Mouse (Mus musculus) myocyte (in vitro differentiated cells): ENCODE data around the gene Hivep2.

ENCODE experiments used
- CEBPB ChIP-seq: IDR thresholded peaks from 2 replicates; pipeline ENCODE4 v1.6.1; 2011; ENCODE audit warnings: mild to moderate bottlenecking, moderate library complexity; ENCODE audit not compliant: poor library complexity, insufficient read depth, severe bottlenecking
- E2F4 ChIP-seq: IDR thresholded peaks from one replicate; pipeline ENCODE4 v1.6.1; 2011; ENCODE audit warnings: mild to moderate bottlenecking, control low read depth, moderate library complexity; ENCODE audit not compliant: insufficient read depth
- MYOD1 ChIP-seq, 3 experiments: IDR thresholded peaks; one replicate each; pipeline ENCODE4 v1.6.1; 2011; ENCODE audit warnings: control low read depth in 2 of 3, low read depth in 2 of 3, mild to moderate bottlenecking in 2 of 3, moderate library complexity in 1 of 3; ENCODE audit not compliant: insufficient read length in 2 of 3, control insufficient read depth in 1 of 3
- MYOG ChIP-seq, 3 experiments: IDR thresholded peaks; one replicate each; pipeline ENCODE4 v1.6.1; 2011; ENCODE audit warnings: control low read depth in 2 of 3, low read depth in 2 of 3, mild to moderate bottlenecking in 2 of 3; ENCODE audit not compliant: insufficient read length in 2 of 3, control insufficient read depth in 1 of 3, insufficient read depth in 1 of 3
- POLR2A ChIP-seq: IDR thresholded peaks from one replicate; pipeline ENCODE4 v1.6.1; 2011; ENCODE audit warnings: low read depth, mild to moderate bottlenecking, control low read depth, moderate library complexity; ENCODE audit not compliant: insufficient read length
- POLR2AphosphoS2 ChIP-seq: IDR thresholded peaks from one replicate; pipeline ENCODE4 v1.6.1; 2011; ENCODE audit warnings: low read depth, control low read depth; ENCODE audit not compliant: insufficient read length
- TCF12 ChIP-seq: IDR thresholded peaks from one replicate; pipeline ENCODE4 v1.6.1; 2011; ENCODE audit warnings: mild to moderate bottlenecking, control low read depth; ENCODE audit not compliant: poor library complexity, insufficient read depth, severe bottlenecking
- TCF3 ChIP-seq: IDR thresholded peaks from one replicate; pipeline ENCODE4 v1.6.1; 2011; ENCODE audit warnings: low read depth, control low read depth; ENCODE audit not compliant: insufficient read length
- USF1 ChIP-seq: IDR thresholded peaks from one replicate; pipeline ENCODE4 v1.6.1; 2011; ENCODE audit warnings: low read depth, mild to moderate bottlenecking, control low read depth, moderate library complexity

DNA sequence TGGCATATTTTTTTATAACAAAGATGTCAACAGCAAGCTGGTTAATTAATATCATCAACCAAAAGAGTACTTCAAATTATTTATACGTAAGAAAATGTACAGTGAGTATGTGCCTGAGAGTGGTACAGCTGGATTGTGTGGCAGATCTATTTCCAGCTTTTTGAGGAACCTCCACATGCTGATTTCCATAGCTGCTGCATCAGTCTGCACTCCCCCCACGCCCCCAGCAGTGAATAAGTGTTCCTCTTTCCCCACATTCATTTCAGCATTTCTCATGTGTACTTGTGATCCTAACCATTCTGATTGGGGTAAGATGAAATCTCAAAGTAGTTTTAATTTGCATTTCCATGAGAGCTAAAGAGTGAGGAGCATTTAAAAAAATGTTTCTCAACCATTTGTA, 30.2 kb upstream of the Hivep2 start:
- TF ChIP-seq MYOD1 (IDR thresholded peaks at IDR 0.05; ENCODE audit: control insufficient read depth in 1 of 3, insufficient read length in 2 of 3, low read depth in 2 of 3) (no peak), POLR2AphosphoS2 (no peak), POLR2A (no peak), CEBPB (no peak), TCF3 (no peak), USF1 (no peak), E2F4 (no peak), MYOG (IDR thresholded peaks at IDR 0.05; ENCODE audit: control insufficient read depth in 1 of 3, insufficient read depth in 1 of 3, insufficient read length in 2 of 3, low read depth in 2 of 3) (no peak), TCF12 (no peak)
